Mouse (Mus musculus): ENCODE data around the gene Cox19. TPM values are rescaled to one million over a fixed set of nuclear protein-coding genes. Genes with fewer than 3 reads are reported as not detected.
A peak's percentile ranks its signal among the peaks of the same experiment; 100 is the strongest.
"Not testable (repeated sequence)": the region's sequence is repeated elsewhere in the genome, so short reads cannot be mapped to it uniquely, and the experiment has no call there.

The Cox19 gene
- total RNA-seq, 1 experiment from 2014 or later, result 46.4 TPM

DNA sequence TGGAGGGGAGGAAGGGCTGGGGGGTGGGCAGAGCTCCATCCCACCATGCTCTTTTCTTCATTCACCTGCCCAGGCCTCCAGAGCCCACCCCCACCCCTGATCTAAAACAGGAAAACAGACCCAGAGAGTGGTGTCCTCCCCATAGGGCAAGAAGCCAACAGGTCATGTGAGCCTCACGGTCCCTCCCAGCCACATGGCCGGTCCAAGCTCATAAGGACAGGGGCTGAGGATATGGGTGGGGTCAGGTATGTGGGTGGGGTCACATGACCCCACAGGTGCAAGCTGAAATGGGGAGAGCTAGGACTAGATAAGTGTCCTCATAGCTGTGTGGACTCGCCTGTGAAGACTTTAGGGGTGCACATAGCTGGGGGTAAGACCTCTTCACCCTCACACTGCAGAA lies 12.8 kb downstream of the Cox19 start:
- ATAC-seq (replicated peaks; ENCODE audit: insufficient number of reproducible peaks, low FRiP score, low TSS enrichment, poor library complexity, severe bottlenecking), result no peak

DNA sequence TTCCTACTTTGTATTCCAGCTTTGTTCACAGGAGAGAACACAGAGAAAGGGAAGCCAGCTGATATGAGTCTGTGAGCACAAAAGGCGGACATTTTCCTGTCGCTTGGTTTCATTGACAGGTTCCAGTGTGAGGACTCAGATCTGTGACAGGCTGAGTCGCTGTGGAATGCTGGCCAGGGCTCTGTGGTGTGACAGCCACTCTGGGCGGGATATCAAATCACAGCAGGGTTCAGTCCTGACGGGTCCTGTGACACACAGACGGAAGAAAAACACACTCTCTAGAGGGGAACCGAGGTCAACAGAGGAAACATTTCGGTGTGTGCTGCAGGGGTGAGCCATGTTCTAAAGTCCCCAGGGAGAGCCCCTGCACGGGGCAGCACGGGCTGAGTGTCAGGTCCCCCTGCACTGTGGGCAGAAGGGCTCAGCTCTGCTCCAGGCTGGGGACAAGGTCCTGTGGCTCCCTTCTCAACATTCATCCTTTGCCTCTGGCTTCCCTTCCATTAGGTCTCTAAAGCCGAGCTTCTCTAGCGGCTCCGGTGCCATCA lies 13.3 kb downstream of the Cox19 start:
- ATAC-seq (replicated peaks; ENCODE audit: insufficient number of reproducible peaks, low FRiP score, low TSS enrichment, poor library complexity, severe bottlenecking), result no peak

- no peak for ATAC-seq (replicated peaks; ENCODE audit: insufficient number of reproducible peaks, low FRiP score, low TSS enrichment, poor library complexity, severe bottlenecking)
These were observed 15.6 kb downstream of the Cox19 start for GRCm38 (mm10) chr5:139335634-139336033.

- ATAC-seq (replicated peaks; ENCODE audit: insufficient number of reproducible peaks, low FRiP score, low TSS enrichment, poor library complexity, severe bottlenecking), result not testable (repeated sequence)
These were observed 16.8 kb downstream of the Cox19 start for GRCm38 (mm10) chr5:139334394-139334793.

- ATAC-seq (replicated peaks; ENCODE audit: insufficient number of reproducible peaks, low FRiP score, low TSS enrichment, poor library complexity, severe bottlenecking), result no peak
These were observed 17.8 kb downstream of the Cox19 start for GRCm38 (mm10) chr5:139333301-139334013.

DNA sequence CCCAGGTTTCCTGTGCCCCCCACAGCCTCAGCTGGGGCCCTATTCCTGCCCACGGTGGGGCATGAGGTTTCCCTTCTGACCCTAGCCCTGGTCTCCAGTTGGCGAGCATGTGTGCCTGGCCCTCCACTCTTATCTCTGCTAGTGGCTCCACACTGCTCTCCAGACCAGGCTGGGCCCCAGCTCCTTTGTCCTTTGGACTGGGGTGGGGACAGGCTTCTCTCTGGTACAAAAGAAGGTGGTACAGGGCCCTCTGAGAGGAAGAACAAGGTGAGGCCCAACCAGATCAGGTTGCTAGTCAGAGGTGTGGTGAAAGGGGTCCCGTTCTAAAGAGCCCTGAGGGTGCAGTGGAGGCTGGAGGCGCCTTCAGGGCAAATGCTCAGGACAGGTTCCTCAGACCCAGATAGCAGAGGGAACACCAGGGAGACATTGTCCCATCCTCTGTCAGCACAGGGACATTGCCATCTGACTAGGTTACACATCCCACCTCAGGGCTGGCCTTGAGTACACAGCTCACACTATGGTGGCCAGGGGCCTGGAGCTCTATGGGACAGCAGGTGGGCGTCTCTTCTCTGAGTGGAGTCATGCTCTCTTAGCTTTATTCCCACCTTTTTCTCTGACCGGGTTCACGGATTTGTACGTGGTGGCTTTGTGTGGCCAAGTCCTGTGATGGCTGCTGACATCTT lies 18.5 kb downstream of the Cox19 start:
- ATAC-seq (replicated peaks; ENCODE audit: insufficient number of reproducible peaks, low FRiP score, low TSS enrichment, poor library complexity, severe bottlenecking), result no peak

DNA sequence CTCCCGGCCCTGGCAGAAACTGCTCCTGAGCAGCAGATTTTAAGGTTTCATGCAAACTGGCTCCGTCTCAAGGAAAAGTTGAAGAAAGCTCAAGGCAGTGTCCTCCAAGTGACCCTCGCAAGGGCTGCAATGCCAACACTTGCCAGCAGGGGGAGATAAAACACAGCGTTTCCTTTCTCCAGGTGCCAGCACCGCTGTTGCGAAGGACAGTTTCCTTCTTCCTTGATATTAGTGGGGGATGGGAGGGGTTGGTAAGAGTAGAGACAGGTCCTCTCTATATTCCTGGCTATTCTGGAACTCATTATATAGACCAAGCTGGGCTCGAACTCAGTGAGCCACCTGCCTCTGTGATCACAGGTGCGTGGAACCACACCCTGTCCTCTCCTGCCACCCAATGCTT lies 19.5 kb downstream of the Cox19 start:
- ATAC-seq (replicated peaks; ENCODE audit: insufficient number of reproducible peaks, low FRiP score, low TSS enrichment, poor library complexity, severe bottlenecking), result peak; percentile 50

- no peak for ATAC-seq (replicated peaks; ENCODE audit: insufficient number of reproducible peaks, low FRiP score, low TSS enrichment, poor library complexity, severe bottlenecking)
These were observed 20.5 kb downstream of the Cox19 start for GRCm38 (mm10) chr5:139330766-139331165.

- ATAC-seq (replicated peaks; ENCODE audit: insufficient number of reproducible peaks, low FRiP score, low TSS enrichment, poor library complexity, severe bottlenecking), result 0 out of 2 replicates have a peak, but pooled peaks have one; percentile 30
These were observed 23.6 kb downstream of the Cox19 start for GRCm38 (mm10) chr5:139327634-139328020.

DNA sequence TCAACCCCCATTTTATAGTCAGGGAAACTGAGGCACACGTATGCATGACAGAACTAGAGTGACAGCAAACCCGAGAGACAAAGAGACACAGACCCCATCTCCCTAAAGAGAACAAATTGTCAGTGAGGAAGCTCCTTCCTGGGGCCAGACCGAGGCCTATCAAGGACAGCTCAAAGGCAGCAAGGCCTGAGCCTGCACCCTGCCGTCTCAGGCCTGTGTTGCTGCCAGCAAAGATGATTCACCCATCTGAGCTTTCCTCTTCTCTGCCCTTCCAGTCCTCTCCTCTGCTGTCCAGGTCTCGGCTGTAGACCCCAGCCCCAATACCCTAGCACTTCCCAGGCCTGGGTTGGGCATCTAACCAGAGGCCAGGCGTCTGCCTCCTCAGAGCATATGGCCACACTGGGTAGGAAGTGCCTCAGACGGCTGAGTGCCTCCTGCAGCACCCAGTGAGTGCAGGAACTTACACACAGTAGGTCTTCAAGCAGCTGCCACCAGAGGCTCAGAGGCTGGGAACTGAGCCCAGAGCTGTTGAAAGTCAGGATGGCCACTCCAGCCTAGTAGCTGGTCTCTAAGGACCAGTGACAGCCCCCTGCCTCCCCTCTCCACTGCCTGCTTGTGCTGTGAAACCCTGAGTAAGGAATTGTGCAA lies 24.1 kb downstream of the Cox19 start:
- ATAC-seq (replicated peaks; ENCODE audit: insufficient number of reproducible peaks, low FRiP score, low TSS enrichment, poor library complexity, severe bottlenecking), result no peak

GRCm38 (mm10) chr5:139326111-139326696 lies 25.0 kb downstream of the Cox19 start:
- no peak for ATAC-seq (replicated peaks; ENCODE audit: insufficient number of reproducible peaks, low FRiP score, low TSS enrichment, poor library complexity, severe bottlenecking)

DNA sequence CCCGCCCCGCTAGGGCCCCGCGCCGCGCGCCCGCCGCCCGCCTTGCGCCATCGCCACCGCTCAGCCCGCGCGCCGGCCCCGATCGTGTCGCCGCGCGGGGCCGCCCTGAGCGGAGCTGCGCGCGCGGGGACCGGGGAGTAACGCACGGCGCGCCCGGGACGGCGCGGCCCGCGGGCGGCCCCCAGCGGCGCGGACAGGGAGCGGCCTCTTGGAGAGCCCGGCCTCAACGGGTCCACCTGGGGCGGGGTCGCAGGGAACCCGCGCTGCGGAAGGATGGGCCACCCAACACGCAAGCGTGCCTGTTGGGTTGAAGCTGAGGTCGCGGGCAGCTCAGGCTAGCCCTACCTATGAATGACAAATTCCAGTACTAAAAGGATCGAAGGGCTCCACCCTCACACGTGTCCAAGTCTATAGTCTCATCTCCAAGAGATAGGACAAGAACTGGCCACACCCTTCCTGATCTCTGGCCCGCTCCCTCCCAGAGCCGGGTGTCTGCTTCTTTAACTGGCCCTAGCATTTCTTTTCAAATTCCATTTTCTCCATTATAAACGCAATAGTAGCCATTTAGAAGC lies 25.7 kb downstream of the Cox19 start, which contains the start of gene Adap1:
TSS of gene Adap1 (minus strand) at position 228 of the 572 bp plus-strand sequence.
- ATAC-seq (replicated peaks; ENCODE audit: insufficient number of reproducible peaks, low FRiP score, low TSS enrichment, poor library complexity, severe bottlenecking), result peak; percentile 32

- peak; percentile 42 for ATAC-seq (replicated peaks; ENCODE audit: insufficient number of reproducible peaks, low FRiP score, low TSS enrichment, poor library complexity, severe bottlenecking)
These were observed 26.4 kb downstream of the Cox19 start for GRCm38 (mm10) chr5:139324691-139325394.

DNA sequence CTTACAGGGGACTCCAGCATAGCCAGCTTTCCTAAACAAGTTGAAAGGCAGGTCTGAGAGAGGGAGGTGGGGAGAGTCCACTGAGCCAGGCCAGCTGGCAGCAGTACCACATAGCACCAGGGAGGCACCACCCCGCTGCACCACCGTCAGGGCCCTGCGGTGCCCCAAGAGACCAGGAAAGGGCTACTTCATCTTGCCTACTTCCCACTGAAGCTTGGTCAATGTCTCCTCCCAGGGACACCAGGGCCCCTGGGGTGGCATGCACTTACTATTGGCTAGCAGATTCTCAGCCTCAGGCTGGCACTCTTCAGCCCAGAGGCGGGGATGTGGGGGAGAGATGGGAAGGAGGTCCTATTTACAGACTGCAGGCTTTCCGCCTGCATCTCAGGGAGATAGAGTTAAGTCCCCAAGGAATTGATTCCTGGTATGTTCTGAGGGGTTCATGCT lies 27.1 kb downstream of the Cox19 start:
- peak; percentile 72 for ATAC-seq (replicated peaks; ENCODE audit: insufficient number of reproducible peaks, low FRiP score, low TSS enrichment, poor library complexity, severe bottlenecking)

GRCm38 (mm10) chr5:139323260-139323924 lies 27.8 kb downstream of the Cox19 start:
- ATAC-seq (replicated peaks; ENCODE audit: insufficient number of reproducible peaks, low FRiP score, low TSS enrichment, poor library complexity, severe bottlenecking), result no peak

GRCm38 (mm10) chr5:139321331-139321730 lies 29.9 kb downstream of the Cox19 start:
- no peak for ATAC-seq (replicated peaks; ENCODE audit: insufficient number of reproducible peaks, low FRiP score, low TSS enrichment, poor library complexity, severe bottlenecking)

- ATAC-seq (replicated peaks; ENCODE audit: insufficient number of reproducible peaks, low FRiP score, low TSS enrichment, poor library complexity, severe bottlenecking), result no peak
These were observed 30.8 kb downstream of the Cox19 start for GRCm38 (mm10) chr5:139320424-139320823.

Measured in monocyte, adult 5-6 weeks (primary cell).